Mouse (Mus musculus): ENCODE data around the gene Sf3b5.

Sf3b5 gene

GRCm38 (mm10) chr10:13005043-13005442 is at the start of gene Sf3b5:
Gene Sf3b5, plus strand, starts transcription at chr10:13005343.
- 88% methylated on average over 3 of the region's 3 CpGs for WGBS

- 48% methylated on average over 1 of the region's 1 CpGs for WGBS
Measured at GRCm38 (mm10) chr10:12955831-12956230, 49.3 kb upstream of the Sf3b5 start.

- WGBS: 88% methylated on average over 4 of the region's 4 CpGs
Measured at GRCm38 (mm10) chr10:12957271-12957670, 47.9 kb upstream of the Sf3b5 start.

DNA sequence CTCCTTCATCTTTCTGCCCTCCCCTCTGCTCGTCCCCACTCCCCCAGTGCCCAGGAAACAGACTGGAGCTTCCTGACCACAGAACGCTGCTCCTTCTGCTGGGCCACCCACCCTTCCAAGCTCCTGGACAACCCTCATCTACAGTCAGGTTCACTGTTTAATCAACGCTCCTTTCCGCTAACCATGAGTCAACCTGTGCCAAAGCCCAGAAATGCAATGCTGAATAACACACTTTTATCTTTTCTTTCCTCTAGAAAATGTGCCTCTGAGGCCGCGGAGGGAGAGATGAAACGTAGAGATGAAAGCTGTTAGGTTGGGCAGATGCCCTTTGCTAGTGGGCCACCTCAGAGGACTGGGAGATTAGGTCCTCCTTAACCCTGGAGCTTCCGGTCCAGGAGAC is 43.6 kb upstream of the Sf3b5 start:
- 90% methylated on average over 8 of the region's 8 CpGs for WGBS

- 11% methylated on average over 29 of the region's 29 CpGs for WGBS
Measured at GRCm38 (mm10) chr10:12963362-12964147, 41.6 kb upstream of the Sf3b5 start.

DNA sequence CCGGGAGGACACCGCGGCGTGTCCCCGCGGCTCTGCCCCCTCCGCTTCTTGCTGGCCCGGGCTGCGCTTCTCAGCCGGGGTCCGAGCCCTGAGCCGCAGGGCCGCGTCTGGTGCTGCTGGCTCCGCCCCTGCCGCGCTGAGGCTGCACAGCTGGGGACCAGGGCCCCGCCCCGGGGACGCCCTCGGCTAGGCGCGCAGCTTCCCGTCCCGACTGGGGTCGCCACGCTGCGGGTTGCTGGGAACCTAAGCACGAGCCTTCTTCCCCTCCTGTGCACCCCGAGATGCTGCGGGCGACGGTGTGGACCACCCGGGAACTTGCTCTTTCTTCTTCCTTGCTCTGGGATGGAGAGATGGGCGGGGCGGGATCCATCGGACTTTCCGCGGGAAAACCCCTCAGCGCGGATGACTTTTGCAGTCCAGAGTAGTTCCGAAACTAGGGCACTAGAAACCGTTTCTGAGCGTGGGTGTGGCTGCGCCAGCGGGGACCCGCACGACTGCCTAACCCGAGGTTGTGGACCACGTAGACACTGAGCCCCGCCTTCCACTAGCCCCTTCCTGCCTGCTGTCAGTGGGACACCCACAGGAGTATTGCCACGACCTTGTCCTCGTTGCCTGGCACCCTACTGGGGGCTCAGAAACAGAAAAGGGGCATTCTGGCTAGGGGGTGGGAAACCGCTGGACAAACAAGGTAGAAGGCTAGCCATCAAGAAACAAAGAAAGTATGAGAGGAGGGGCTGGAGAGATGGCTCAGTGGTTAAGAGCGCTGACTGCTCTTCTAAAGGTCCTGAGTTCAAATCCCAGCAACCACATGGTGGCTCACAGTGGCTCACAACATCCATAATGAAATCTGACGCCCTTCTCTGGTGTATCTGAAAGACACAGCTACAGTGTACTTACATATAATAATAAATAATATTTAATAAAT is 40.7 kb upstream of the Sf3b5 start, which contains the start of gene Stx11:
Gene Stx11, minus strand, starts transcription at position 148 of the 925 bp plus-strand sequence.
- WGBS: 6% methylated on average over 56 of the region's 56 CpGs

GRCm38 (mm10) chr10:12965669-12966180 is 39.4 kb upstream of the Sf3b5 start:
- 90% methylated on average over 5 of the region's 5 CpGs for WGBS

GRCm38 (mm10) chr10:12974572-12974971 is 30.6 kb upstream of the Sf3b5 start:
- 94% methylated on average over 6 of the region's 6 CpGs for WGBS

- whole genome bisulfite sequencing: 80% methylated on average over 3 of the region's 3 CpGs
Measured at GRCm38 (mm10) chr10:12975461-12975860, 29.7 kb upstream of the Sf3b5 start.

DNA sequence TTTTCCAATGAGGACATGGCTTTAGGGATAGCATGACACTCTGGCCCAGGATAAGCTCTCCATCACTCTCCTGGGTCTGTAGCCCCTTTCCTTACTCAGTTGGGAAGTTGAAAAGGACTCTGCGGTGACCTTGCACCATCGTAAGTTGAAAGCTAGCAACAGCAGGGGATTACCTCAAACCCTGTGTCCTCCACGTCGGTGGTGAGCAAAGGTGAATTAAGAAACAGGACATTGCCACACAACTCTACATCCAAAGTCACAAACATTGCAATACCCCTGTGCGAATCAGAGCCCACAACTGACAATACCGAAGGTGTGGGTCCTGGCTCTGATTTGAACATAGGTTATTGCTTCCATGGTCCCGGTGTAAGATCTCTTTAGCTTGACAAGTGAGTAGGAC is 29.2 kb upstream of the Sf3b5 start:
- WGBS: 93% methylated on average over 7 of the region's 7 CpGs

- WGBS: 95% methylated on average over 7 of the region's 7 CpGs
Measured at GRCm38 (mm10) chr10:12976552-12976951, 28.6 kb upstream of the Sf3b5 start.

DNA sequence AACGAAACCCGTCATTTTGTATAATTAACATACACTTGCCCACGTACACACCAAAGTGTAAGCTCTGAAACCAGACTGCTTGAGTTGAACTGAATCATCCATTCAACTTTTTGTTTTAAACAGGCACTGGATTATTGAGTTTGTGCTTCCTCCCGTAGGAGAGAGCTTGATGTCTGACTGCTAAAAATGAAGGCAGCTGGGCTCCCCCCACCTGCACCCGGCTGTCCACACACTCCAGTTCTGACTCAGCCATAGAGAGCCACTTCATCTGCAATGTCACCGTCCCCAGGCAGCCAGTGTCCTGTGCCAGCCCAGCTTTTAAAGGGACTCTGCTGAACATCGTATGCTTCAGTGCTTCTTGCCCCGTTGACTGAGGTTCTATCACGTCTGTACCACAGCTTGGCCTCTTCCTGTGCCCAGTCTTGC is 27.3 kb upstream of the Sf3b5 start:
- WGBS: 50% methylated on average over 9 of the region's 9 CpGs

GRCm38 (mm10) chr10:12981071-12981470 is 24.1 kb upstream of the Sf3b5 start:
- 77% methylated on average over 7 of the region's 7 CpGs for WGBS

GRCm38 (mm10) chr10:12983516-12983915 is 21.6 kb upstream of the Sf3b5 start:
- WGBS: 86% methylated on average over 3 of the region's 3 CpGs

DNA sequence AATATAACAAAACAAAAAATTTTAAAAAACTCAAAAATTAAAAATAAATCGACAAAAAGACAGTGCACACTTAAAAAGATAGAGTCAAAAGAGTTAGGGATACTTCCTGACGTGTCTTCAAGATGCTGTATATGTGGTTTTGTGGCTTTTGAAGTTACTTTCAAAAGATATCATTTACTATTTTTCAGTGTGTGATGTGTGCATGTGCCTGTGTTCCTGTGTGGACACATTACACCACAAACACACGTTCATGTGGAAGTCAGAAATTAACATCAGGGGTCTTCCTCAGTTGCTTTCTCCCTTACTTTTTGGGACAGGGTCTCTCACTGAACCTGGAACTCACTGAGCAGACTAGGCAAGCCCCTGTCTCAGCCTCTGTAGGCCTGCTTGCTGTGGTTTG is 20.1 kb upstream of the Sf3b5 start:
- WGBS: 92% methylated on average over 3 of the region's 3 CpGs

- WGBS: 60% methylated on average over 5 of the region's 5 CpGs
Measured at GRCm38 (mm10) chr10:12986485-12986884, 18.7 kb upstream of the Sf3b5 start.

- WGBS: 39% methylated on average over 4 of the region's 4 CpGs
Measured at GRCm38 (mm10) chr10:12986943-12987342, 18.2 kb upstream of the Sf3b5 start.

GRCm38 (mm10) chr10:12991953-12992352 is 13.2 kb upstream of the Sf3b5 start:
- 97% methylated on average over 5 of the region's 5 CpGs for WGBS

GRCm38 (mm10) chr10:12993411-12994039 is 11.6 kb upstream of the Sf3b5 start:
- 91% methylated on average over 25 of the region's 25 CpGs for WGBS

GRCm38 (mm10) chr10:12996736-12997477 is 8.2 kb upstream of the Sf3b5 start:
- WGBS: 40% methylated on average over 17 of the region's 17 CpGs
